Mouse (Mus musculus) CH12.LX (cell line): Measurements from ENCODE around the gene Prpf19. TPM values are rescaled to one million over a fixed set of nuclear protein-coding genes. Genes with fewer than 3 reads are reported as not detected.
A peak's percentile ranks its signal among the peaks of the same experiment; 100 is the strongest.

ENCODE experiments used
- DNase-seq: peaks from one replicate; pipeline ENCODE4 v3.0.0-alpha.2; 2013; ENCODE audit errors: extremely low read depth
- H3K27ac ChIP-seq: 2 replicates; pipeline ENCODE4 v1.5.1; 2012; ENCODE audit warnings: low read depth, mild to moderate bottlenecking, control low read depth, moderate library complexity; ENCODE audit not compliant: insufficient read depth
- H3K27me3 ChIP-seq: replicated peaks from 2 replicates; pipeline ENCODE3; 2012; ENCODE audit warnings: inconsistent platforms
- H3K36me3 ChIP-seq, 2 experiments: replicated peaks in 1 of 2; 2 replicates each; pipeline versions ENCODE3 to v1.6.1; 2012; ENCODE audit warnings: inconsistent platforms in 1 of 2, low read length in 1 of 2, mild to moderate bottlenecking in 1 of 2, mixed read lengths in 1 of 2, moderate library complexity in 1 of 2; ENCODE audit not compliant: control insufficient read depth in 1 of 2, insufficient read depth in 1 of 2
- H3K4me1 ChIP-seq, 2 experiments: 2 replicates each; pipeline ENCODE4 v1.6.1; 2012; ENCODE audit warnings: inconsistent platforms in 1 of 2, moderate library complexity in 1 of 2; ENCODE audit not compliant: insufficient read depth in 2 of 2, control insufficient read depth in 1 of 2
- H3K4me2 ChIP-seq: 2 replicates; pipeline ENCODE4 v1.6.1; 2012; ENCODE audit warnings: low read depth, mild to moderate bottlenecking, control low read depth; ENCODE audit not compliant: poor library complexity, insufficient read depth, severe bottlenecking
- H3K4me3 ChIP-seq, 3 experiments: fragments of 150-350 bp in 1 of 3; sonication (generic) in 1 of 3; replicated peaks in 1 of 3; 2 replicates each; pipeline versions ENCODE3 to v1.5.1; 2011 to 2012; ENCODE audit warnings: low read depth in 2 of 3, low read length in 2 of 3, mild to moderate bottlenecking in 2 of 3, moderate library complexity in 2 of 3, control low read depth in 1 of 3, improper control_type of control experiment in 1 of 3, inconsistent platforms in 1 of 3, mixed read lengths in 1 of 3; ENCODE audit not compliant: poor library complexity in 1 of 3
- H3K79me2 ChIP-seq: replicated peaks from 2 replicates; pipeline ENCODE4 v1.6.1; 2012; ENCODE audit warnings: mild to moderate bottlenecking, moderate library complexity; ENCODE audit not compliant: control insufficient read depth, poor library complexity, insufficient read depth, severe bottlenecking; ENCODE audit errors: extremely low read depth
- H3K9ac ChIP-seq: 2 replicates; pipeline ENCODE4 v1.6.1; 2012; ENCODE audit warnings: low read depth, mild to moderate bottlenecking, control low read depth, moderate library complexity; ENCODE audit not compliant: insufficient read depth
- H3K9me3 ChIP-seq: replicated peaks from 2 replicates; pipeline ENCODE3; 2012; ENCODE audit warnings: low read length, inconsistent platforms, mixed read lengths
- BHLHE40 ChIP-seq: IDR thresholded peaks from 2 replicates; pipeline ENCODE4 v1.6.1; 2011; ENCODE audit warnings: mild to moderate bottlenecking, low read depth, low read length, improper control_type of control experiment
- CTCF ChIP-seq, 2 experiments: IDR thresholded peaks in 1 of 2; conservative IDR thresholded peaks in 1 of 2; 2 replicates each; pipeline ENCODE4 v1.5.1; 2011 to 2012; ENCODE audit warnings: low read depth in 2 of 2, low read length in 2 of 2, improper control_type of control experiment in 1 of 2, inconsistent platforms in 1 of 2, mild to moderate bottlenecking in 1 of 2, moderate library complexity in 1 of 2
- E2F4 ChIP-seq: IDR thresholded peaks from 2 replicates; pipeline ENCODE4 v1.6.1; 2011; ENCODE audit warnings: low read depth, low read length, improper control_type of control experiment; ENCODE audit not compliant: insufficient replicate concordance
- ELF1 ChIP-seq: IDR thresholded peaks from 2 replicates; pipeline ENCODE4 v1.6.1; 2014; ENCODE audit warnings: low read depth, mild to moderate bottlenecking, inconsistent platforms, low read length, improper control_type of control experiment
- ETS1 ChIP-seq: conservative IDR thresholded peaks from 2 replicates; pipeline ENCODE4 v1.6.1; 2012; ENCODE audit warnings: low read depth, mild to moderate bottlenecking, inconsistent platforms, low read length, improper control_type of control experiment, moderate library complexity
- GABPA ChIP-seq: IDR thresholded peaks from 2 replicates; pipeline ENCODE4 v1.6.1; 2012; ENCODE audit warnings: low read depth, low read length, improper control_type of control experiment, inconsistent platforms; ENCODE audit not compliant: insufficient replicate concordance
- KAT2A ChIP-seq: IDR thresholded peaks from 2 replicates; pipeline ENCODE4 v1.6.1; 2012; ENCODE audit warnings: low read length, improper control_type of control experiment, inconsistent platforms; ENCODE audit not compliant: insufficient replicate concordance
- MAX ChIP-seq: IDR thresholded peaks from 2 replicates; pipeline ENCODE4 v1.6.1; 2011; ENCODE audit warnings: low read length, improper control_type of control experiment
- NELFE ChIP-seq: IDR thresholded peaks from 2 replicates; pipeline ENCODE4 v1.6.1; 2011; ENCODE audit warnings: low read depth, low read length, improper control_type of control experiment
- POLR2AphosphoS2 ChIP-seq: IDR thresholded peaks from 2 replicates; pipeline ENCODE4 v1.6.1; 2011; ENCODE audit warnings: low read depth, low read length, improper control_type of control experiment
- SIN3A ChIP-seq: IDR thresholded peaks from 2 replicates; pipeline ENCODE4 v1.6.1; 2012; ENCODE audit warnings: low read length, improper control_type of control experiment, inconsistent platforms
- SMC3 ChIP-seq: IDR thresholded peaks from 2 replicates; pipeline ENCODE4 v1.6.1; 2011; ENCODE audit warnings: low read depth, low read length, improper control_type of control experiment
- TBP ChIP-seq: conservative IDR thresholded peaks from 2 replicates; pipeline ENCODE4 v1.6.1; 2011; ENCODE audit warnings: low read depth, low read length, improper control_type of control experiment
- USF1 ChIP-seq: IDR thresholded peaks from 2 replicates; pipeline ENCODE4 v1.6.1; 2014; ENCODE audit warnings: low read depth, mild to moderate bottlenecking, inconsistent platforms, low read length, improper control_type of control experiment
- USF2 ChIP-seq: conservative IDR thresholded peaks from 2 replicates; pipeline ENCODE4 v1.6.1; 2011; ENCODE audit warnings: low read depth, low read length, improper control_type of control experiment
- ZMIZ1 ChIP-seq: IDR thresholded peaks from 2 replicates; pipeline ENCODE4 v1.6.1; 2012; ENCODE audit warnings: low read depth, mild to moderate bottlenecking, inconsistent platforms, low read length, improper control_type of control experiment
- dilution Hi-C: fragments of 300-500 bp; cut with MboI; formaldehyde crosslinking; loops from 2 replicates; pipeline ENCODE4 v1.14.3; 2020; ENCODE audit warnings: low sequenced_read_pairs; ENCODE audit not compliant: extremely low pct_unique_long_range_greater_than_20kb, extremely low pct_ligation_motif_present
- in situ Hi-C: fragments of 300-500 bp; cut with MboI; formaldehyde crosslinking; loops from 3 replicates; pipeline ENCODE4 v1.14.3; 2019; ENCODE audit warnings: low sequenced_read_pairs, low pct_ligation_motif_present, low pct_unique_long_range_greater_than_20kb, mixed read lengths
- polyA plus RNA-seq: library from polyadenylated mRNA; unstranded; fragments of >175 nt; gene quantifications from 2 replicates; pipeline ENCODE4 v1.2.1, GENCODE M21; 2012; ENCODE audit warnings: low read depth; ENCODE audit not compliant: insufficient read length
- total RNA-seq, 2 experiments: library from RNA; depleted of rRNA; stranded (reverse); fragments of 300-350 nt in 1 of 2; fragments of >200 nt in 1 of 2; gene quantifications; 2 replicates each; pipeline ENCODE4 v1.2.3; 2012 to 2014

Gene Prpf19
- total and polyA plus RNA-seq, 3 experiments: 115 to 357 (median 355) TPM

DNA sequence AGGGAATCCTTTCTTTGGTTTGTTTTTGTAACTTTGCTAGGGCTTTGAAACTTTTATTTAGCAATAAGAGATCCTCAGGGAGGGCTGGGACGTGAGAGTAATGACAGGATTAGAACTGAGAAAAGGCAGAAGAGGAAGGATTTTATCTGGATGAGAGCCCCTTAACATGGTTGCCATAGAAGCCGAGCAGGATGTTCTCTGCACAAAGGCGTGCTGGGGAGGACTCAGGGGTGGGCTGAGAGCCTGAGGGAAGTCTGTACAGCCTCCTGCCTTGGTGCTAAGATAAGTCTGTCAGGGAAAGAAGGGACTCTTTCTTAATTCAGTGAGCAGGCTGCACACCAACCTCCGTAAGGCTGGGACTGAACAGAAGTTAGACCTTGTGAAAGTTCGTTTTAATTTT, 40.0 kb downstream of the Prpf19 start:
- Histone ChIP-seq H3K4me2 (no peak overlapping the region), H3K27me3 (peaks cover 2% of the 10 kb centered on the region), H3K9me3 (peaks cover 9% of the 10 kb centered on the region), H3K4me3 (no peak overlapping the region), H3K9ac (no peak overlapping the region), H3K4me1 (peaks cover 3 to 12% of the 10 kb centered on the region in 2 experiments; a peak in 3 of 4 replicates), H3K27ac (no peak overlapping the region), H3K79me2 (no peaks in the 10 kb centered on the region), H3K36me3 (peaks cover 0 to 3% of the 10 kb centered on the region in 2 experiments)
- in situ Hi-C loops (no loop called here), dilution Hi-C loops (no loop called here)
- TF ChIP-seq KAT2A (no peak), POLR2AphosphoS2 (no peak), ZMIZ1 (no peak), USF1 (no peak), E2F4 (no peak), TBP (no peak), SIN3A (no peak), SMC3 (no peak), ELF1 (no peak), MAX (no peak), ETS1 (no peak), BHLHE40 (no peak), GABPA (no peak), NELFE (no peak), USF2 (no peak)
- no peak for DNase-seq

GRCm38 (mm10) chr19:10936077-10936476, 41.0 kb downstream of the Prpf19 start:
- dilution Hi-C loops: no loop called here
- H3K79me2 ChIP-seq: no peaks in the 10 kb centered on the region
- no peak overlapping the region for H3K9ac ChIP-seq
- in situ Hi-C loops: no loop called here
- TF ChIP-seq SMC3 (peak; percentile 32), BHLHE40 (no peak), CTCF (conservative IDR thresholded peaks at IDR 0.05 in 1 of 2, IDR thresholded peaks at IDR 0.05 in 1 of 2; ENCODE audit: low read depth in 2 of 2, low read length in 2 of 2) (peak; percentile 31 to 41; a peak in 3 of 4 replicates)
- TF ChIP-seq, all 38 proteins: peak for 2
- Histone ChIP-seq H3K36me3 (peaks cover 9 to 13% of the 10 kb centered on the region in 2 experiments), H3K4me3 (no peak overlapping the region), H3K27ac (no peak overlapping the region), H3K4me2 (no peak overlapping the region), H3K4me1 (peaks cover 0 to 1% of the 10 kb centered on the region in 2 experiments; a peak in 1 of 4 replicates), H3K9me3 (peaks cover 12% of the 10 kb centered on the region), H3K27me3 (peaks cover 2% of the 10 kb centered on the region)
- DNase-seq: no peak
